Mouse (Mus musculus) stomach, postnatal 0 days (tissue): ENCODE results near the gene Tmem169.

ENCODE experiments used
- CTCF ChIP-seq: IDR thresholded peaks from 2 replicates; pipeline ENCODE4 v1.5.1; 2016; ENCODE audit warnings: antibody characterized with exemption, low read depth, mild to moderate bottlenecking, moderate library complexity
- EP300 ChIP-seq: optimal IDR thresholded peaks from 2 replicates; pipeline ENCODE3; 2016; ENCODE audit warnings: antibody characterized with exemption

DNA sequence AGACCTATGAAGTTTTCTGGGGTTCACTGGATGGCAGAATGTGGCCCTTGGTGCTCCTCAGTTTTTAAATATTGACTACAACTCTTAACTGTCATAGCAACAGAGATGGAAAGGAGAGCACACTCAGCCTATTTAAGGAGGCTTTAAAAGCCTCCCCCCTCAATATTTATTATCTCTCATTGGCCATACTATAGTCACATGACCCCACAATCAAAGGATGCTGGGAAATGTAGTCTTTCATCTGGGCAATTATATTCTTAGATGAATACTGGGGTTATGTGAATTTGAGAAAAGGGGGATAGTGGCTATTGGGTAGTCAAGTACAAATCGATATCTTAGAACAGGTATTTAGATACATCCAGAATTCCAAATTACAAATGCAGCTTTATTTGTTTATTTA is 17.7 kb downstream of the Tmem169 start:
- no peak for TF ChIP-seq CTCF
- TF ChIP-seq EP300 = no peak
